Mouse (Mus musculus): ENCODE measurements at regions not wholly inside any gene's neighbourhood (a gene's known extent, or its start where the extent isn't known, plus 50 kb on each side); places are given as distances from the start of the nearest gene placed in this dataset.

GRCm38 (mm10) chr10:109188252-109188651, 177.5 kb upstream of the Syt1 start:
- peak; percentile 12 for DNase-seq (ENCODE audit: low read depth, low spot score)

- no peak for DNase-seq (ENCODE audit: low read depth, low spot score)
Measured at GRCm38 (mm10) chr10:109185243-109185642, 174.5 kb upstream of the Syt1 start.

- DNase-seq (ENCODE audit: low read depth, low spot score): no peak
Measured at GRCm38 (mm10) chr10:109180527-109180926, 169.7 kb upstream of the Syt1 start.

- DNase-seq (ENCODE audit: low read depth, low spot score): no peak
Measured at GRCm38 (mm10) chr10:109160730-109161129, 149.9 kb upstream of the Syt1 start.

GRCm38 (mm10) chr10:109155768-109156167, 145.0 kb upstream of the Syt1 start:
- no peak for DNase-seq (ENCODE audit: low read depth, low spot score)

GRCm38 (mm10) chr10:109140421-109140938, 129.7 kb upstream of the Syt1 start:
- DNase-seq (ENCODE audit: low read depth, low spot score): no peak

- DNase-seq (ENCODE audit: low read depth, low spot score): no peak
Measured at GRCm38 (mm10) chr10:109136763-109137732, 126.3 kb upstream of the Syt1 start.

GRCm38 (mm10) chr10:109134521-109134920, 123.7 kb upstream of the Syt1 start:
- DNase-seq (ENCODE audit: low read depth, low spot score): no peak

GRCm38 (mm10) chr10:109132091-109132573, 121.3 kb upstream of the Syt1 start:
- no peak for DNase-seq (ENCODE audit: low read depth, low spot score)

GRCm38 (mm10) chr10:109129552-109130110, 118.8 kb upstream of the Syt1 start:
- DNase-seq (ENCODE audit: low read depth, low spot score): no peak

GRCm38 (mm10) chr10:109129068-109129467, 118.3 kb upstream of the Syt1 start:
- no peak for DNase-seq (ENCODE audit: low read depth, low spot score)

- DNase-seq (ENCODE audit: low read depth, low spot score): no peak
Measured at GRCm38 (mm10) chr10:109126699-109127098, 115.9 kb upstream of the Syt1 start.

- DNase-seq (ENCODE audit: low read depth, low spot score): no peak
Measured at GRCm38 (mm10) chr10:109117143-109117542, 106.4 kb upstream of the Syt1 start.

GRCm38 (mm10) chr10:109115013-109115627, 104.3 kb upstream of the Syt1 start:
- no peak for DNase-seq (ENCODE audit: low read depth, low spot score)

GRCm38 (mm10) chr10:109105781-109106180, 95.0 kb upstream of the Syt1 start:
- DNase-seq (ENCODE audit: low read depth, low spot score): no peak

- DNase-seq (ENCODE audit: low read depth, low spot score): no peak
Measured at GRCm38 (mm10) chr10:109092219-109092618, 81.4 kb upstream of the Syt1 start.

GRCm38 (mm10) chr10:109079773-109080172, 69.0 kb upstream of the Syt1 start:
- no peak for DNase-seq (ENCODE audit: low read depth, low spot score)

GRCm38 (mm10) chr10:109074218-109074617, 63.4 kb upstream of the Syt1 start:
- DNase-seq (ENCODE audit: low read depth, low spot score): no peak

Measured in mesoderm, embryonic 11.5 days (tissue).